Mouse (Mus musculus): ENCODE measurements around the gene Per2.

- no peak for TF ChIP-seq CTCF (IDR thresholded peaks at IDR 0.05; ENCODE audit: extremely low read depth, insufficient read length, insufficient replicate concordance, low read depth, low read length)
- TF ChIP-seq POLR2A (IDR thresholded peaks at IDR 0.05; ENCODE audit: low read depth, low read length): no peak
Measured at GRCm38 (mm10) chr1:91457698-91458097, 1.4 kb downstream of the Per2 start.

Data from small intestine, adult 2 months (tissue).